Mouse (Mus musculus) Patski (cell line): Measurements from ENCODE around the gene Tspan9. TPM values are rescaled to one million over a fixed set of nuclear protein-coding genes. Genes with fewer than 3 reads are reported as not detected.

Experiments
- ATAC-seq: fragments of 100-300 bp; one replicate; pipeline ENCODE4 v1.8.0; 2021
- CTCF ChIA-PET: fragments of 350-600 bp; sonication (Branson Sonifier 250); formaldehyde crosslinking; loops from one replicate; lab custom pipeline; 2022; ENCODE audit warnings: inconsistent platforms; lab: Charles Lee
- POLR2A ChIA-PET: fragments of 350-600 bp; sonication (Branson Sonifier 250); formaldehyde crosslinking; loops from one replicate; lab custom pipeline; 2022; ENCODE audit warnings: antibody characterized with exemption, inconsistent platforms; lab: Charles Lee
- DNase-seq: peaks from one replicate; pipeline ENCODE4 v3.0.0-alpha.2; 2011; ENCODE audit warnings: low read depth, low spot score
- H3K27me3 ChIP-seq: fragments of 371-371 bp; one replicate; pipeline ENCODE4 v1.5.1; 2021
- CTCF ChIP-seq: fragments of 100-300 bp; IDR thresholded peaks from one replicate; pipeline ENCODE4 v1.5.1; 2021
- in situ Hi-C: fragments of 300-500 bp; cut with MboI; formaldehyde crosslinking; loops from 3 replicates; pipeline ENCODE4 v1.11.1; 2018; ENCODE audit warnings: low pct_unique_long_range_greater_than_20kb, mixed read lengths
- polyA plus RNA-seq: library from polyadenylated mRNA; unstranded; gene quantifications from one replicate; pipeline ENCODE4 v1.2.3, GENCODE M21; 2021

Gene Tspan9
- polyA plus RNA-seq, result 135 TPM

- no peak for TF ChIP-seq CTCF
- in situ Hi-C loops, result loop anchor here (5.0 to 25.0 kb wide), 4 partner anchors 41 to 806 kb away; no protein-coding TSS in a partner anchor
- ChIA-PET CTCF (interaction anchor here (0.8 to 1.8 kb wide), 5 partner anchors 37 to 173 kb away, joined by 3 to 4 read pairs (median 3); no protein-coding TSS in a partner anchor), POLR2A (no interaction called here)
- peak; percentile 89 for ATAC-seq
- H3K27me3 ChIP-seq, result no peaks in the 10 kb centered on the region
- DNase-seq, result no peak
These were observed at the start of gene Tspan9 for GRCm38 (mm10) chr6:128143390-128144020. TSS of gene Tspan9 (minus strand) at chr6:128143594.

GRCm38 (mm10) chr6:128183521-128183920, 40.1 kb upstream of the Tspan9 start:
- ChIA-PET CTCF (interaction anchor here (1.2 kb wide), 1 partner anchor 13 kb away, joined by 4 read pairs; no protein-coding TSS in a partner anchor), POLR2A (no interaction called here)
- TF ChIP-seq CTCF, result peak; percentile 21
- ATAC-seq (no peak), DNase-seq (no peak)
- no peaks in the 10 kb centered on the region for H3K27me3 ChIP-seq
- in situ Hi-C loops, result no loop called here

GRCm38 (mm10) chr6:128181176-128181575, 37.8 kb upstream of the Tspan9 start:
- in situ Hi-C loops, result no loop called here
- TF ChIP-seq CTCF, result no peak
- DNase-seq (no peak), ATAC-seq (no peak)
- CTCF ChIA-PET, result interaction anchor here (0.9 to 3.3 kb wide), 3 partner anchors 19 to 37 kb away, joined by 3 to 14 read pairs (median 3); no protein-coding TSS in a partner anchor
- POLR2A ChIA-PET, result no interaction called here
- no peaks in the 10 kb centered on the region for H3K27me3 ChIP-seq

- no peaks in the 10 kb centered on the region for H3K27me3 ChIP-seq
- in situ Hi-C loops, result no loop called here
- no peak for TF ChIP-seq CTCF
- ChIA-PET POLR2A (no interaction called here), CTCF (interaction anchor here (1.0 to 3.3 kb wide), 3 partner anchors 10 to 18 kb away, joined by 3 to 14 read pairs (median 4); no protein-coding TSS in a partner anchor)
- DNase-seq (no peak), ATAC-seq (no peak)
These were observed 36.3 kb upstream of the Tspan9 start for GRCm38 (mm10) chr6:128179651-128180050.

- no peak for ATAC-seq
- no peak for DNase-seq
- H3K27me3 ChIP-seq, result no peaks in the 10 kb centered on the region
- CTCF ChIA-PET, result interaction anchor here (1.0 to 3.3 kb wide), 3 partner anchors 10 to 17 kb away, joined by 3 to 14 read pairs (median 4); no protein-coding TSS in a partner anchor
- in situ Hi-C loops, result no loop called here
- POLR2A ChIA-PET, result no interaction called here
- TF ChIP-seq CTCF, result peak; percentile 30
These were observed 35.9 kb upstream of the Tspan9 start for GRCm38 (mm10) chr6:128179247-128179646.

GRCm38 (mm10) chr6:128178681-128179080, 35.3 kb upstream of the Tspan9 start:
- H3K27me3 ChIP-seq, result no peaks in the 10 kb centered on the region
- ATAC-seq (no peak), DNase-seq (no peak)
- ChIA-PET CTCF (interaction anchor here (3.3 kb wide), 1 partner anchor 17 kb away, joined by 14 read pairs; no protein-coding TSS in a partner anchor), POLR2A (no interaction called here)
- in situ Hi-C loops, result no loop called here
- TF ChIP-seq CTCF, result no peak

- no peak for DNase-seq
- POLR2A ChIA-PET, result interaction anchor here (1.2 kb wide), 1 partner anchor 29 kb away, joined by 3 read pairs; no protein-coding TSS in a partner anchor
These were observed 25.6 kb upstream of the Tspan9 start for GRCm38 (mm10) chr6:128168785-128169679.

GRCm38 (mm10) chr6:128165564-128165963, 22.2 kb upstream of the Tspan9 start:
- ChIA-PET CTCF (no interaction called here), POLR2A (no interaction called here)
- H3K27me3 ChIP-seq, result no peaks in the 10 kb centered on the region
- ATAC-seq, result peak; percentile 45
- TF ChIP-seq CTCF, result no peak
- DNase-seq, result no peak
- in situ Hi-C loops, result no loop called here

More at GRCm38 (mm10) chr6:128168785-128169679, 25.6 kb upstream of the Tspan9 start:
- peak; percentile 66 for TF ChIP-seq CTCF
- in situ Hi-C loops, result no loop called here
- CTCF ChIA-PET, result interaction anchor here (0.7 to 1.0 kb wide), 3 partner anchors 12 to 232 kb away, joined by 3 read pairs; no protein-coding TSS in a partner anchor
- no peaks in the 10 kb centered on the region for H3K27me3 ChIP-seq
- peak; percentile 52 for ATAC-seq

GRCm38 (mm10) chr6:128164632-128165031, 21.2 kb upstream of the Tspan9 start:
- ChIA-PET CTCF (no interaction called here), POLR2A (no interaction called here)
- TF ChIP-seq CTCF, result no peak
- ATAC-seq (no peak), DNase-seq (no peak)
- no peaks in the 10 kb centered on the region for H3K27me3 ChIP-seq
- in situ Hi-C loops, result no loop called here

- in situ Hi-C loops, result no loop called here
- no peak for TF ChIP-seq CTCF
These were observed 15.7 kb upstream of the Tspan9 start for GRCm38 (mm10) chr6:128159092-128159491.

More at GRCm38 (mm10) chr6:128159092-128159491, 15.7 kb upstream of the Tspan9 start:
- H3K27me3 ChIP-seq, result no peaks in the 10 kb centered on the region
- ATAC-seq, result no peak
- ChIA-PET CTCF (no interaction called here), POLR2A (interaction anchor here (0.7 kb wide), 1 partner anchor 526 kb away, joined by 3 read pairs; no protein-coding TSS in a partner anchor)
- no peak for DNase-seq
